Mouse (Mus musculus) hindbrain, embryonic 15.5 days (tissue): ENCODE measurements at regions not wholly inside any gene's neighbourhood (a gene's known extent, or its start where the extent isn't known, plus 50 kb on each side); places are given as distances from the start of the nearest gene placed in this dataset.

ENCODE experiments used
- ATAC-seq: fragments of 200-750 bp; cut with Nextera tagmentation; 2 replicates; pipeline ENCODE4 v1.8.0; 2017; ENCODE audit warnings: low read depth, moderate number of reproducible peaks, moderate TSS enrichment; ENCODE audit not compliant: low FRiP score
- H3K27ac ChIP-seq: fragments of 300-500 bp; sonication (generic); replicated peaks from 2 replicates; pipeline ENCODE4 v1.5.1; 2015; ENCODE audit warnings: mild to moderate bottlenecking, inconsistent platforms
- H3K27me3 ChIP-seq: fragments of 300-500 bp; sonication (generic); 2 replicates; pipeline ENCODE4 v1.6.1; 2015; ENCODE audit warnings: control low read depth, inconsistent platforms
- H3K36me3 ChIP-seq: fragments of 300-500 bp; sonication (generic); 2 replicates; pipeline ENCODE4 v1.6.1; 2015; ENCODE audit warnings: control low read depth, inconsistent platforms
- H3K4me1 ChIP-seq: fragments of 300-500 bp; sonication (generic); replicated peaks from 2 replicates; pipeline ENCODE4 v1.6.1; 2015; ENCODE audit warnings: control low read depth, inconsistent platforms
- H3K4me2 ChIP-seq: fragments of 300-500 bp; sonication (generic); 2 replicates; pipeline ENCODE4 v1.6.1; 2015; ENCODE audit warnings: moderate library complexity, mild to moderate bottlenecking, inconsistent platforms
- H3K4me3 ChIP-seq: fragments of 300-500 bp; sonication (generic); 2 replicates; pipeline ENCODE4 v1.5.1; 2015; ENCODE audit warnings: mild to moderate bottlenecking, inconsistent platforms
- H3K9ac ChIP-seq: fragments of 300-500 bp; sonication (generic); 2 replicates; pipeline ENCODE4 v1.6.1; 2015; ENCODE audit warnings: inconsistent platforms
- H3K9me3 ChIP-seq: fragments of 300-500 bp; sonication (generic); 2 replicates; pipeline ENCODE4 v1.6.1; 2016; ENCODE audit warnings: control low read depth, inconsistent platforms
- WGBS: fragments of 180-500 bp; shearing (Covaris S2); methylation state at CpG from one replicate; pipeline ENCODE4 v1.1.7; 2015; 5-methylcytosine and 5-hydroxymethylcytosine counted together

DNA sequence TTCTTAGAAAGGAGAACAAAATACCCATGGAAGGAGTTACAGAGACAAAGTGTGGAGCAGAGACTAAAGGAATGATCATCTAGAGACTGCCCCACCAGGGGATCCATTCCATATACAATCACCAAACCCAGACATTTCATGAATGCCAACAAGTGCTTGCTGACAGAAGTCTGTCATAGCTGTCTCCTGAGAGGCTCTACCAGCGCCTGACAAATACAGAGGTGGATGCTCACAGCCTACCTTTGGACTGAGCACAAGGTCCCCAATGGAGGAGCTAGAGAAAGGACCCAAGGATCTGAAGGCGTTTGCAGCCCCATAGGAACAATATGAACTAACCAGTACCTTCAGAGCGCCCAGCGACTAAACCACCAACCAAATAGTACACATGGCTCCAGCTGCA, 83.6 kb upstream of the Nkx2-2 start:
- no peaks in the 10 kb centered on the region for H3K4me1 ChIP-seq
- H3K27ac ChIP-seq = no peak overlapping the region
- no peak overlapping the region for H3K4me3 ChIP-seq
- no peaks in the 10 kb centered on the region for H3K36me3 ChIP-seq
- no peaks in the 10 kb centered on the region for H3K9me3 ChIP-seq
- H3K9ac ChIP-seq = no peak overlapping the region
- WGBS = 89% methylated on average over 4 of the region's 4 CpGs
- H3K27me3 ChIP-seq = no peaks in the 10 kb centered on the region
- H3K4me2 ChIP-seq = no peak overlapping the region
- ATAC-seq = no peak

DNA sequence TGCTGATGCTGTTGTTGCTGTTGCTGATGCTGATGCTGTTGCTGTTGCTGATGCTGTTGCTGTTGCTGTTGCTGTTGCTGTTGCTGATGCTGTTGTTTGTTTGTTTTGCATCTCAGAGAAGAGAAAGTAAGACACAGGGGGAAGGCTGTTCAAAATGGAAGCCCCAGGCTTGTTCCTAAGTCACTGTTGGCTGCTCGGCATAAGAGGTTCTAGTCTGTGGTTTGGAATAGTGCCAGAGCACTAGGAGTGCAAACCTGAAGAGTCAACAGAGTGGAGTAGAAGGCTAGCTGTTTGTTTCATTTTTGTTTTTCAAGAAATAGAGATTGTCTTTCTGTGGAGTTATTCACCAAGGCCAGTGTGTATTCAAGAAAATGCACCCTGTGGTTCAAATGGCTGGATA, 75.1 kb upstream of the Nkx2-2 start:
- Histone ChIP-seq H3K9me3 (no peaks in the 10 kb centered on the region), H3K4me1 (0 out of 2 replicates have a peak, but pooled peaks cover 3% of the 10 kb centered on the region), H3K27me3 (no peaks in the 10 kb centered on the region), H3K36me3 (no peaks in the 10 kb centered on the region), H3K4me2 (no peak overlapping the region), H3K9ac (no peak overlapping the region), H3K27ac (no peak overlapping the region), H3K4me3 (no peak overlapping the region)
- 43% methylated on average over 1 of the region's 1 CpGs for WGBS
- no peak for ATAC-seq

DNA sequence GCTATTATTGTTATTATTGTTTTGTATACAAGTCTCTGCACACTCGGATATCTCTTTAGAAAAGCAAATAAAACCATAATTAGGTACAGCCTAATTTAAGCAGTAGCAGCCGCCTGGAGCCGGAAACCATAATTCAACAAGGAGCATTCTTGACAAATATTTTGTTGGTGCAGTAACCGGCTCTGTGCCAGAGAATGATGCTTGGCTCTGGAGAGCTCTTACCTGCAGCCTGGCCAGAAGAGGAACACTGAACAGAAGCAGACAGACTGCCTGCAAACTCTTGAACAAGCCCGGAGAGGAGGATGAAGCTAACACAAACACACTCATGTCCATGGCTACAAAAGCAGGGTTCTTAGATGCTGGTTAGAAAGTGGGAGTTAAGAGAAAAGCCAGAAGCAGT, 73.9 kb upstream of the Nkx2-2 start:
- 64% methylated on average over 5 of the region's 5 CpGs for WGBS
- H3K9ac ChIP-seq = no peak overlapping the region
- no peak for ATAC-seq

DNA sequence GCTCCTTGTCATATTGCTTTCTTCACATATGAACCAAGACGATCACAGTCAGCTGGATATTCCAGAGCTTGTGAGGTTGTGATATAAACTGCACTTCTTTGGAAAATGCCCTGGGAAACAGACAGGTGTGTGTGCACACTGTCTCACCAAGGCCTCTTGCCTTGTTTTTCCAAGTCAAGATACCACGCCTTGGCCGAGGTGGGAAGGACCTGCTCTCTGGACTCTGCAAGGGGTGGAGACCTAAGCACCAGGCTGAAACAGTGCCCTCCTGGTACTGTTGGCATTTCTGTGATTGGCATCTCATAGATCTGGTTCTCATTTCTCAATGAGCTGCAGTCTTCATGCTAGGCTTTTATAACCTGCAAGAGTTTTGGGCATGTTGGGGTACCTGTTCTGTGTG, 73.2 kb upstream of the Nkx2-2 start:
- Histone ChIP-seq H3K27ac (no peak overlapping the region), H3K9me3 (no peaks in the 10 kb centered on the region), H3K9ac (no peak overlapping the region), H3K4me2 (no peak overlapping the region), H3K27me3 (peaks cover 4% of the 10 kb centered on the region; the same call in 1 of the 2 replicates), H3K4me3 (no peak overlapping the region), H3K4me1 (0 out of 2 replicates have a peak, but pooled peaks cover 3% of the 10 kb centered on the region), H3K36me3 (no peaks in the 10 kb centered on the region)
- no peak for ATAC-seq
- 97% methylated on average over 3 of the region's 3 CpGs for WGBS

More for the DNA sequence above, 73.9 kb upstream of the Nkx2-2 start:
- H3K27me3 ChIP-seq = peaks cover 3% of the 10 kb centered on the region; the same call in 1 of the 2 replicates
- H3K4me2 ChIP-seq = no peak overlapping the region
- H3K9me3 ChIP-seq = no peaks in the 10 kb centered on the region
- H3K4me3 ChIP-seq = no peak overlapping the region
- H3K27ac ChIP-seq = no peak overlapping the region
- no peaks in the 10 kb centered on the region for H3K36me3 ChIP-seq
- 0 out of 2 replicates have a peak, but pooled peaks cover 3% of the 10 kb centered on the region for H3K4me1 ChIP-seq

DNA sequence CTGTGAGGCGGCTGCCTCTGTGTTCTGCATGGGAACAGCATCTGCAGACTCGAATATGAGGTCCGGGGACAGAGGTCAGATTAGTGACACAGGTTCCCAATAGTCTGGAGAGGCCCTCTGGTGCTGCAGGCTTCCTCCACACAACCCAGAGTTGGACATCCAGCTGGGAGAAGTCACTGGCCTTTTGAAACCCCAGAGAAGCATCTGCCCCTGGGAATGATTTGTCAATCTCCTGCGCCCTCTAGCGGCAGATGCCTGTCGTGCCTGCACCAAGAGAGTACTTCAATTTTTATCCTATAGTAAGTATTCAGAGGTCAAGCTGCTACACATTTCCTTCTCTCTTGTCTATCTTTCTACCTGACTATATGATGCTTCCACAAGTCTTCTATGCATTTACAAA, 62.7 kb upstream of the Nkx2-2 start:
- Histone ChIP-seq H3K27me3 (0 out of 2 replicates have a peak, but pooled peaks cover 4% of the 10 kb centered on the region), H3K4me2 (no peak overlapping the region), H3K27ac (no peak overlapping the region), H3K9me3 (no peaks in the 10 kb centered on the region), H3K4me1 (no peaks in the 10 kb centered on the region), H3K4me3 (no peak overlapping the region), H3K36me3 (no peaks in the 10 kb centered on the region), H3K9ac (no peak overlapping the region)
- 0 out of 2 replicates have a peak, but pooled peaks have one; percentile 19 for ATAC-seq
- WGBS = 17% methylated on average over 6 of the region's 6 CpGs

DNA sequence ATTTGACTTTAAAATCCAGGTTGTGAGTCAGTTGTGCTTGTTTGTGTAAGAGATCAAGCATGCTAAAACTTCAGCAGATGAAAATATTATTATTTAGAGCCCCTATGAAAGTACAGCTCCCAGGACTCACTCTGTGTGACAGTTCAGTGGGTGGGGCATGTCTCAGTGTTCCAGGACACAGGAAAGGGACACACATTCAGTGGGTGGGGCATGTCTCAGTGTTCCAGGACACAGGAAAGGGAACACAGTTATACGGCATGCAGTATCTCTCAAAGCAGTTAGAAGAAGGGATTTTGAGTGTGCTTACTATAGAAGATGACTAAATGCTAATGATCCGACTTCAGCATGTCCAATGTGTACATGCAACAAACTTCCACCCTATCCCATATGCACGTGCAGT, 60.9 kb upstream of the Nkx2-2 start:
- no peak for ATAC-seq
- H3K27me3 ChIP-seq = 0 out of 2 replicates have a peak, but pooled peaks cover 4% of the 10 kb centered on the region
- 85% methylated on average over 3 of the region's 3 CpGs for WGBS
- no peak overlapping the region for H3K4me3 ChIP-seq
- H3K36me3 ChIP-seq = no peaks in the 10 kb centered on the region
- H3K4me1 ChIP-seq = no peaks in the 10 kb centered on the region
- H3K27ac ChIP-seq = no peak overlapping the region
- H3K9me3 ChIP-seq = no peaks in the 10 kb centered on the region
- no peak overlapping the region for H3K4me2 ChIP-seq
- no peak overlapping the region for H3K9ac ChIP-seq

DNA sequence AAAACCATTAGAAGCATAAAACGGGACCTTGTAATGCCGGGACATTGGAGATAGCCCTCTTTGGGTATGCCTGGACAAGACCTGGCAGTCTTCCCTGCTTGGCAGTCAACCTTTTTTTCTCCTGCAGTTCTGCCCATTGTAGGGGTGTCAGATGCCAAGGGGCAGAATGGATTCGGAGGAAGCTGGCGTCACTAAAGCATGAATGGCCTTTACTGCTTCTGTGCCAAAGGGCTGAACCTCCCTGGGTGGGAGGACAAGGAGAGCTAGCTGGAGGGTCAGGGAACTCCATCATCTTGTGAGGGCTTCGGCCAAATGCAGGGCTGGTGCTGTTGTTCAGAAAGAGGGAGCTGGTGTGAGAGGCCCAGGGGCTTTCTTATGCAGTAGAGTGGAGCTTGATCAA, 60.1 kb upstream of the Nkx2-2 start:
- no peak overlapping the region for H3K27ac ChIP-seq
- no peak overlapping the region for H3K4me3 ChIP-seq
- no peaks in the 10 kb centered on the region for H3K36me3 ChIP-seq
- no peak overlapping the region for H3K4me2 ChIP-seq
- WGBS = 28% methylated on average over 5 of the region's 5 CpGs
- peak; percentile 79 for ATAC-seq
- 0 out of 2 replicates have a peak, but pooled peaks cover 3% of the 10 kb centered on the region for H3K27me3 ChIP-seq
- no peaks in the 10 kb centered on the region for H3K4me1 ChIP-seq
- H3K9ac ChIP-seq = no peak overlapping the region
- no peaks in the 10 kb centered on the region for H3K9me3 ChIP-seq

DNA sequence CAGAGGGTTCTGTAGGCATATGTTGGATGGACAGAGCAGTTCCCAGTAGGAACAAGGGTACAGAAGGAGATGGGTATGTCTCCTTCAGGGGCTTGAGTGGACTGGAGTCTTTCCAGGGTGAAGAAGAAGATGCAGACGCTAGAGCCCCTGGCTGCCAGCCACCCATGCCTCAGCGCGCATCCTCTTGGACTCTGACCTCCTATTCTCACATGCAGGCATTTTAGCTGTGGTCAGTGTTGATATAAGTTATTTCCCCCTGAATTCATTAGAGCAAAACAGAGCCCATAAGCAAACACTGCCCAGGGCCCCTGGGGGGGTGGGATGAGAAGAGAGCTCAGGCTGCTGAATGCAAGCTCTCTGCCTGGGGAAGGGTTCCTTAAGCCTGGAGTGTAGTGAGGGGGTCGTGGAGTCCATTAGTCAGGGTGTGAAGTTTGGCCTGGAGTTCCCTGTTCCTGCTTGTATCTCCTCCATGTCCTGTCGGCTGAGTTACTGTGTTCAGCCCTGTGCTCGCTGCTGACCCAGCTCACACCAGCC, 54.0 kb upstream of the Nkx2-2 start:
- 78% methylated on average over 6 of the region's 6 CpGs for WGBS
- no peaks in the 10 kb centered on the region for H3K9me3 ChIP-seq
- no peak overlapping the region for H3K4me3 ChIP-seq
- no peak overlapping the region for H3K9ac ChIP-seq
- H3K27me3 ChIP-seq = peaks cover 4% of the 10 kb centered on the region; the same call in 1 of the 2 replicates
- no peak for ATAC-seq
- H3K36me3 ChIP-seq = no peaks in the 10 kb centered on the region
- no peaks in the 10 kb centered on the region for H3K4me1 ChIP-seq
- H3K4me2 ChIP-seq = no peak overlapping the region
- H3K27ac ChIP-seq = no peak overlapping the region

DNA sequence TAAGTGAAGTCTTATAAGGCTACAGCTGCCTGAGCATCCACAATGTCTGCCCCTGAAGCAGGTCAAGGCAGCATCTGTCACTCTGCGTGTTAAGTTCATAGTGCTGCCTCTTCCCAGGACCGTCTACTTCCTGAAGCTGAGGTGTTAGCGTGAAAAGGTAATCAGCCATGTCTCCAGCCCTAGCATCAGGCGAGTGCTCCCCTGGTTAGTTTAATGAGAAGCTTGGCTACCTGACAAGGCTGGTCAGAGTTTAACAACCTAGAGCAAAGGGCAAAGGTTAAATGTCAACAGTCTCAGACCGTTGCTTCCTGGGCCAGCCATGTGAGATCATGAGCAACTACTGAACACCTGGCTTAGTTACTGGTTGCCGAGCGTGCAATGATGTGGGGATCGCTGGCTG, 53.2 kb upstream of the Nkx2-2 start:
- Histone ChIP-seq H3K36me3 (no peaks in the 10 kb centered on the region), H3K4me2 (no peak overlapping the region), H3K27me3 (peaks cover 4% of the 10 kb centered on the region; the same call in 1 of the 2 replicates), H3K4me1 (no peaks in the 10 kb centered on the region), H3K9ac (no peak overlapping the region), H3K27ac (no peak overlapping the region), H3K4me3 (no peak overlapping the region), H3K9me3 (no peaks in the 10 kb centered on the region)
- 84% methylated on average over 8 of the region's 8 CpGs for WGBS
- no peak for ATAC-seq

DNA sequence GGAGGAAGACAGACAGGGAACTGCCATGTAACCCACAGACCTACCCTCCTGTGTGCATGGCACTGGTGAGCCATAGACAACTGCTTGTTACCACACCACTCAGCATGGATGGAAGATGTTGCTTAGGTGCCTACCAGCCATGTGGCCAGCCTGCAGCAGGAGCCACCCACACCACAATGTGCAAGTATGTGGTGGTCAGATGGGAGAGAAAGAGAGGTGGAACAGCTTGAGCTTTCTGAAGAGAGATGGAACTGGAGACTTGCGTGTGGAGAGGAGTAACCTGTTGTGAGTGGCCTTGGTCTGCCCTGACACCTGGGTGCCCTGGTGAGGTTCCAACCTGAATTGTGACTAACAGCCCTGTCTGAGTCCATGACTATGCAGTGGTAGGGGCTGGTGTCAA, 50.4 kb upstream of the Nkx2-2 start:
- no peak overlapping the region for H3K27ac ChIP-seq

More for the DNA sequence above, 50.4 kb upstream of the Nkx2-2 start:
- no peak for ATAC-seq
- Histone ChIP-seq H3K9ac (no peak overlapping the region), H3K4me3 (no peak overlapping the region), H3K4me1 (no peaks in the 10 kb centered on the region), H3K9me3 (no peaks in the 10 kb centered on the region), H3K27me3 (peaks cover 4% of the 10 kb centered on the region; the same call in 1 of the 2 replicates), H3K36me3 (no peaks in the 10 kb centered on the region), H3K4me2 (no peak overlapping the region)
- WGBS = 93% methylated on average over 1 of the region's 1 CpGs
